Mouse (Mus musculus) bone marrow macrophage, adult 2 months (primary cell): ENCODE measurements at regions not wholly inside any gene's neighbourhood (a gene's known extent, or its start where the extent isn't known, plus 50 kb on each side); places are given as distances from the start of the nearest gene placed in this dataset.
"Not testable (repeated sequence)": the region's sequence is repeated elsewhere in the genome, so short reads cannot be mapped to it uniquely, and the experiment has no call there.

Experiments
- H3K27ac ChIP-seq: 2 replicates; pipeline ENCODE4 v1.5.1; 2012; ENCODE audit warnings: low read depth, low read length; ENCODE audit not compliant: insufficient read depth
- H3K4me1 ChIP-seq: 2 replicates; pipeline ENCODE4 v1.6.1; 2012; ENCODE audit warnings: low read length; ENCODE audit not compliant: control insufficient read depth, insufficient read depth
- H3K4me3 ChIP-seq: 2 replicates; pipeline ENCODE4 v1.5.1; 2012; ENCODE audit warnings: mild to moderate bottlenecking, low read length, moderate library complexity; ENCODE audit not compliant: insufficient read depth
- CTCF ChIP-seq: IDR thresholded peaks from 2 replicates; pipeline ENCODE4 v1.5.1; 2012; ENCODE audit warnings: low read depth, mild to moderate bottlenecking, low read length, moderate library complexity
- POLR2A ChIP-seq: IDR thresholded peaks from 2 replicates; pipeline ENCODE4 v1.6.1; 2012; ENCODE audit warnings: mild to moderate bottlenecking, low read depth, low read length, borderline replicate concordance

DNA sequence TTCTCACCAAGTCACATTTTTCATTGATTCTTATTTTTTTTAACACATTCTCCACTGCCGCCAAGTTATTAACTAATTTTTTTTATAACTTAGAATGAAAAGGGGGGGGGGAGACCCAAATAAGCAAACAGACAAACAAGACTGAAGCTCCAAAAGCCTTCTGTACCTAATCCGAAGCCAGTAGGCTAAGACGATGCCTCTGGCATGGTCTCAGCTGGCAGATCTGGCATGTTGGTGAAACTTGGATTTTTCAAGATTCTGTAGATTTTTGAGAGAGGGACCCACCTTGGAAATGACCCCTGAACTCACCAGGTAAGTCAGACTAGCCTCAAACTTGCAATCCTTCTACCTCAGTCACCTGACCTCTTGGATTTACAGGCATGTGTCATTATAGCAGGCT, 208.7 kb downstream of the Cd47 start:
- H3K4me1 ChIP-seq = no peaks in the 10 kb centered on the region
- TF ChIP-seq POLR2A (no peak), CTCF (no peak)
- H3K4me3 ChIP-seq = no peak overlapping the region
- H3K27ac ChIP-seq = no peak overlapping the region

DNA sequence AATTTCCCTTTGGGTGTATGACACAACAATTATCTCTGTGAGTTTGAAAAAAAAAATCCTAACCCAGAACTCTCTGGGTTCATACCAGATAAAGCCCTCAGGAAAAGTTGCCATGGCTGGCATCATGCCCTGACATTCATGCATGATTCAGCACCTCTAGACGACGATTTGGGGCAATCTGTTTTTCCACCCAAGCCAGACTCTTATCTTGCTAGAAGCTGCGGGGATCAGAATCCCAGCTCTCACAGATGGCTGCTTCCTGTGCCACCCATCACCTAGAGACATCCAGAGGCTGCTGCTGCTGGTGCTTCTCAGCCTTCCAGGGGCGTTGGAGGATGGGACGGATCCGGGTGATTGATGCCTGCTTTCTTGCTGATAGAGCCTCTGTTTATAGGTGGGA, 209.2 kb downstream of the Cd47 start:
- no peak for TF ChIP-seq CTCF
- TF ChIP-seq POLR2A = no peak
- Histone ChIP-seq H3K27ac (no peak overlapping the region), H3K4me1 (no peaks in the 10 kb centered on the region), H3K4me3 (no peak overlapping the region)

DNA sequence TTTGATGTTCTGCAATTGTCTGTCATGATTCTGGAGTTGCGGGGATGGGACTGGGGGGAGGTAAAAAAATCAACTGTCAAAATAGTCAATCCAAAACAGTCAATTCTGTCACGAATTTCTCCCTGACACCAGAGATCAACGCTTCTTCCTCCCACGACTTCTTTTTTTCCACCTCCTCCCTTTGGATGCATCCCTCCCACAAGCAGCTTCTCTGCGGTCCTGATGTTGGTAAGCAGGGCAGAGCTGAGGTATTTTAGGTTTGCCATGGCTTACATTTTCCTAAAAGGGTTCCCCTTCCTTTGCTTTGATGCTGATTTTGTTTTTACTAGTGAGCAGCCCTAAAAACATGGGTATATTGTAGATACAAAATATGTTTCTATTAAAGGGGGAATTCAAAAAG, 209.7 kb downstream of the Cd47 start:
- TF ChIP-seq CTCF = no peak
- no peak for TF ChIP-seq POLR2A
- Histone ChIP-seq H3K4me3 (no peak overlapping the region), H3K4me1 (no peaks in the 10 kb centered on the region), H3K27ac (no peak overlapping the region)

DNA sequence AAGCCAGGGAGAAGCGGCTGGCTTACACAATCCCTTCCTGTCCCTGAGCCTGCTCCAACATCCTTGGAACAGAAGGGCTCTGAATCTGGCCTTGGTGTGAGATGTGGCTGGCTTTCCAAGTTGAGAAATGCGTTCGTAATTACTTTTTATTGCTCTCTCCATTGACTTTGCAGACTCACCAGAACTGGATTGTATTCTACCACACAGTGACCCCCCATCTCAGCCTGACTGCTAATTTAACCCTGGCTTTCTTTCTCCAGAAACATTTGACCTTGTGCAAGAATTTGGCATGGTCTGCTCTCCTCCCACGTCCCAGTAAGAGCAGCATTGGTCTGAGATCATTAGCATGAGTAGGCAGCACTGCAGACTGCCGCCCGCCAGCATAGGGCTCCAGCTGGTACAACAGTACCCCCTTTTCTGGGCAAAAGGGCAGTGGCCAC, 210.2 kb downstream of the Cd47 start:
- no peak for TF ChIP-seq POLR2A
- TF ChIP-seq CTCF = no peak
- H3K4me1 ChIP-seq = no peaks in the 10 kb centered on the region
- H3K4me3 ChIP-seq = no peak overlapping the region
- no peak overlapping the region for H3K27ac ChIP-seq

DNA sequence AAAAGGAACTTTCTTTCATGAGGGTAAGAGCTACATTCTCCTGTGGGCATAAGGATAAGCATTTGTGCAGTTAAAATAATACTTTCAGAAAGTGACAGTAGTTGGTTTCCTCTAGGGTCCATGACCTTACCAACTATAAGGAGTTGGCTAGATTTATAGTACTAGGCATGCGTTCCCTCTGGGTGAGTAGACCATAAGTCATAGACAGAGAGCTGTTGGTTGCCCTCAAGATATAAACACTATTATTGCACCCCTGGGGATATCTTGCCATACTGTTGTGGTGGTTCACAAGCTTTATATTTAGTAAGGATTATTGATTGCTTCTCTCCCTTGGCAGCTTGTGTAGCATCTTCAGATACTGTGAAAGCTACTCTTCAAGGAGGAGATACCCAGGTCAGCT, 223.6 kb downstream of the Cd47 start:
- H3K4me1 ChIP-seq = no peaks in the 10 kb centered on the region; the same call in 1 of the 2 replicates
- TF ChIP-seq POLR2A (no peak), CTCF (no peak)
- no peak overlapping the region for H3K27ac ChIP-seq
- no peak overlapping the region for H3K4me3 ChIP-seq

DNA sequence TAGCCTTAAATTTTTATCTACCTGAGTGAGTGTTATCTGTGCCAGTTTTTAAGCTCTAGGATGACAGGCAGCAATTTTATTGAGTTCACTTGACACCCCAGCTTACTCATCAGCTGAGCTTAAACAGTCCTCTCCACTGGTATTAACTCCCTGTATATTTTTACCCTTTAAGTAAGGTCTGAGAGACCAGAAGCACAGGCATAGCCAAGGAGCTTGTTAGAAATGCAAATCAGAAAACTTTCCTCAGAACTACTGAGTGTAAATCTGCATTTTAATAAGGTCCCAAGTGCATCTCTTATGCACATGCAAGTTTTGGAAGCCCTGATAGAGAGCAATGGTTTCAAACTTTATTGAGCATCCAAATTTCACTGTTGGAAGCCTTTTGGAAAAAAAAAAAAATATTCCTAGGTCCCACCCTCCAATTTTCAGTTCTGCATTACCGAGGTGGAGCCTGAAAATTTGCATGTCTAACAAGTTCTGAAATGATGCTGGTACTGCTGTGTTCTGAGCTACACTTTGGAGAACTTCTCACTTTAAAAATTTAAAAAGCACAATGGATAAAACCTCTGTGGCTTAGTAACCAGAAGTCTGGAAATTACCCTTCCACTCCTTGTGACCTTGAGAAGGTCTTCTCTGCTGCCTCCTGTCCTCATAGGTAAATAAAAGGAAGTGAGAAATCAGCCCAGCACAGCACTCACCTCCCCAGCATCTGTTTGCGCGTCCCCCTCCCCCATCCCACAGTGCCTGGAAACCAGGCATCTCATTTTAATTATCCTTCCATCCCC, 226.0 kb downstream of the Cd47 start:
- no peak overlapping the region for H3K27ac ChIP-seq
- no peak for TF ChIP-seq CTCF
- TF ChIP-seq POLR2A = no peak
- H3K4me3 ChIP-seq = no peak overlapping the region
- peaks cover 7% of the 10 kb centered on the region for H3K4me1 ChIP-seq

DNA sequence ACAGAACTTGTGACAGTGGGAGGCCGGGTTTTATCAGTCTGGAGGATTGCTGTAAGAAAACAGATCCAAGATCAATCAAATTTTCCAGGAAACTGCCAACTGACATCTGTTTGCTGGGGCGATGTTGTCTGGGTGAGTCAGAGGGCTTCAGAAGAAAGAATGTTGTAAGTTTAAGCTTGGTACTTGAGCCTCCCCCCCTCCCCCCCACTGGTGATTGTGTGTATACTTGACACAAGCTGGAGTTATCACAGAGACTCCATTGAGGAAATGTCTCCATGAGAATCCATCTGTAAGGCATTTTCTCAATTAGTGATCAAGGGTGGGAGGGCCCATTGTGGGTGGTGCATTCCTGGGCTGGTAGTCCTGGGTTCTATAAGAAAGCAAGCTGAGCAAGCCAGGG, 226.9 kb downstream of the Cd47 start:
- no peak for TF ChIP-seq POLR2A
- TF ChIP-seq CTCF = no peak
- H3K4me3 ChIP-seq = no peak overlapping the region
- peaks cover 7% of the 10 kb centered on the region for H3K4me1 ChIP-seq
- no peak overlapping the region for H3K27ac ChIP-seq

DNA sequence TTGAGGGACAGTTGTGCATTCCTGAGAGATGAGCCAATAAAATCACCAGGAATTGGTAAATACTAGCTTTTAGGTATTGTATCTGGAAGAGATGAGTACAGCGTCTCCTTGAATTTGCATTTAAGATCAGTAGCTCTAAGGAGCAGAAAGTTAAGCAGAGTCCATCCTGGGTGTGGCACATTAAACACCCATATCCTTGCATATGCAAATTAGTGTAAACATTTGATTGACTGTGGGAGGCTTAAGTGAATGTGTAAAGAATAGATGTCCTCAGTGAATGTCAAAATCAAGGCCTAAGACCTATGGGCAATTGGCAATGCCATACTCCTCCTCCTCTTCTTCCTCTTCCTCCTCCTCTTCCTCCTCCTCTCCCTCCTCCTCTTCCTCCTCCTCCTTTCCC, 229.4 kb downstream of the Cd47 start:
- Histone ChIP-seq H3K4me1 (peaks cover 7% of the 10 kb centered on the region), H3K4me3 (no peak overlapping the region), H3K27ac (no peak overlapping the region)
- TF ChIP-seq POLR2A (no peak), CTCF (no peak)

DNA sequence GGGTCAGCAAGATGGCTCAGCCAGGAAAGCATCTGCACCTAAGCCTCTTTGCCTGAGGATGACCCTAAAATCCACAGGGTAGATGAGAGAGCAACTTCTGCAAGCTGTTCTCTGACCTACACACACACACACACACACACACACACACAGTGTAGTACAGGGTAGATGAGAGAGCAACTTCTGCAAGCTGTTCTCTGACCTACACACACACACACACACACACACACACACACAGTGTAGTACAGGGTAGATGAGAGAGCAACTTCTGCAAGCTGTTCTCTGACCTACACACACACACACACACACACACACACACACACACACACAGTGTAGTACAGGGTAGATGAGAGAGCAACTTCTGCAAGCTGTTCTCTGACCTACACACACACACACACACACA, 230.0 kb downstream of the Cd47 start:
- not testable (repeated sequence) for H3K4me3 ChIP-seq, H3K27ac ChIP-seq, H3K4me1 ChIP-seq

DNA sequence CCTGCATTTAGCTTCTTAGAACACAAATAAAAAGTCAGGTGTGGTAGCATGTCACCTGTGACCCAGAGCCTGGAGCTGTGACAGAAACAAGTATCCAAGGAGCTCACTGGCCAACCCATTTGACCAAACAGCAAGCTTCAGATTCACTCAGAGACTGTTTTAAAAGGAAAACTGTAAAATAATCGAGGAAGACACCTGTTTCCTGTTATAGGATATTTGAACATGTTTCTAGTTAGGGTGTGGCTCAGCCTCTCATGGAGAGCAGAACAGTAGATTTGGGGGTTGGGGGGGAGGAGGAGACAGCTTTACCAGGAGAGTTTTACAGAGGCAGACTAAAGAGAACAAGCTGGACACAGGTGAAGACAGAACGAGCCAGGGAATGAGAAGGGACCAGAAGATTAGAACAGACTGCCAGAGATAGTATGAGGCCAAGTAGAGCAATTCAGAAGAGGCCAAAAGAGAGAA, 230.6 kb downstream of the Cd47 start:
- Histone ChIP-seq H3K4me1 (peaks cover 7% of the 10 kb centered on the region), H3K4me3 (no peak overlapping the region), H3K27ac (no peak overlapping the region)
- TF ChIP-seq POLR2A (no peak), CTCF (no peak)
